Mouse (Mus musculus): ENCODE results near the gene Gm37240.

GRCm38 (mm10) chr3:85421403-85421802 is 465.9 kb downstream of the Gm37240 start:
- TF ChIP-seq HCFC1 (IDR thresholded peaks at IDR 0.05; ENCODE audit: borderline replicate concordance, insufficient read depth, low read length) (no peak), ZC3H11A (IDR thresholded peaks at IDR 0.05; ENCODE audit: borderline replicate concordance, low read depth, low read length) (no peak), MAFK (IDR thresholded peaks at IDR 0.05; ENCODE audit: insufficient read depth, low read depth, low read length) (no peak), ZNF384 (IDR thresholded peaks at IDR 0.05; ENCODE audit: low read depth, low read length) (no peak)

All from ES-E14 (cell line).